Mouse (Mus musculus): ENCODE measurements around the gene Gabpb2. TPM values are rescaled to one million over a fixed set of nuclear protein-coding genes. Genes with fewer than 3 reads are reported as not detected.
A peak's percentile ranks its signal among the peaks of the same experiment; 100 is the strongest.

Gabpb2 gene
- total and polyA plus RNA-seq, 3 experiments = 72.2 to 92.8 (median 82.2) TPM

- no peak overlapping the region for H3K4me3 ChIP-seq (ENCODE audit: control insufficient read depth in 1 of 2, insufficient read depth in 1 of 2, low read depth in 2 of 2, low read length in 2 of 2)
- peaks cover 24 to 29% of the 10 kb centered on the region in 2 experiments for H3K4me1 ChIP-seq (ENCODE audit: control insufficient read depth in 1 of 2, insufficient read depth in 2 of 2, low read length in 2 of 2)
- no peak for DNase-seq (ENCODE audit: low read depth, low spot score)
- no peaks in the 10 kb centered on the region for H3K79me2 ChIP-seq (ENCODE audit: control insufficient read depth, insufficient read depth, low read length, poor library complexity)
- H3K27me3 ChIP-seq (ENCODE audit: control insufficient read depth in 1 of 2, insufficient read depth in 2 of 2, low read length in 2 of 2) = no peaks in the 10 kb centered on the region
- TF ChIP-seq POLR2AphosphoS5 (IDR thresholded peaks at IDR 0.05; ENCODE audit: borderline replicate concordance, low read depth, low read length) (no peak), ZNF384 (IDR thresholded peaks at IDR 0.05; ENCODE audit: low read depth, low read length) (no peak), POLR2AphosphoS2 (IDR thresholded peaks at IDR 0.05; ENCODE audit: low read length) (no peak), RAD21 (IDR thresholded peaks at IDR 0.05; ENCODE audit: low read depth, low read length) (no peak), MAZ (IDR thresholded peaks at IDR 0.05; ENCODE audit: low read depth, low read length) (no peak), SIN3A (IDR thresholded peaks at IDR 0.05; ENCODE audit: low read length) (no peak), MAX (IDR thresholded peaks at IDR 0.05; ENCODE audit: low read length) (no peak), HCFC1 (IDR thresholded peaks at IDR 0.05; ENCODE audit: low read depth, low read length) (no peak), USF2 (IDR thresholded peaks at IDR 0.05; ENCODE audit: borderline replicate concordance in 1 of 2, insufficient read depth in 1 of 2, low read depth in 1 of 2, low read length in 2 of 2) (no peak), MAFK (IDR thresholded peaks at IDR 0.05; ENCODE audit: borderline replicate concordance, low read depth, low read length) (no peak), ZKSCAN1 (IDR thresholded peaks at IDR 0.05; ENCODE audit: low read depth, low read length) (no peak), MXI1 (IDR thresholded peaks at IDR 0.05; ENCODE audit: low read depth, low read length) (no peak), CHD2 (IDR thresholded peaks at IDR 0.05; ENCODE audit: low read length) (no peak), MYC (IDR thresholded peaks at IDR 0.05; ENCODE audit: low read depth, low read length) (no peak), ELF1 (IDR thresholded peaks at IDR 0.05; ENCODE audit: low read depth, low read length) (no peak), POLR2A (IDR thresholded peaks at IDR 0.05; ENCODE audit: control insufficient read depth in 1 of 2, insufficient read depth in 1 of 2, low read depth in 1 of 2, low read length in 2 of 2, poor library complexity in 1 of 2) (no peak)
- peaks cover under 1 to 25% of the 10 kb centered on the region in 2 experiments for H3K36me3 ChIP-seq (ENCODE audit: control insufficient read depth in 1 of 2, insufficient read depth in 2 of 2, low read length in 2 of 2)
- H3K27ac ChIP-seq (ENCODE audit: control insufficient read depth, low read depth, low read length) = no peak overlapping the region
- no peaks in the 10 kb centered on the region for H3K9me3 ChIP-seq (replicated peaks; ENCODE audit: insufficient read depth, low read length)
- H3K9ac ChIP-seq (ENCODE audit: control insufficient read depth, low read depth, low read length, poor library complexity, severe bottlenecking) = no peak overlapping the region
These were observed 32.6 kb upstream of the Gabpb2 start for GRCm38 (mm10) chr3:95250361-95250760.

DNA sequence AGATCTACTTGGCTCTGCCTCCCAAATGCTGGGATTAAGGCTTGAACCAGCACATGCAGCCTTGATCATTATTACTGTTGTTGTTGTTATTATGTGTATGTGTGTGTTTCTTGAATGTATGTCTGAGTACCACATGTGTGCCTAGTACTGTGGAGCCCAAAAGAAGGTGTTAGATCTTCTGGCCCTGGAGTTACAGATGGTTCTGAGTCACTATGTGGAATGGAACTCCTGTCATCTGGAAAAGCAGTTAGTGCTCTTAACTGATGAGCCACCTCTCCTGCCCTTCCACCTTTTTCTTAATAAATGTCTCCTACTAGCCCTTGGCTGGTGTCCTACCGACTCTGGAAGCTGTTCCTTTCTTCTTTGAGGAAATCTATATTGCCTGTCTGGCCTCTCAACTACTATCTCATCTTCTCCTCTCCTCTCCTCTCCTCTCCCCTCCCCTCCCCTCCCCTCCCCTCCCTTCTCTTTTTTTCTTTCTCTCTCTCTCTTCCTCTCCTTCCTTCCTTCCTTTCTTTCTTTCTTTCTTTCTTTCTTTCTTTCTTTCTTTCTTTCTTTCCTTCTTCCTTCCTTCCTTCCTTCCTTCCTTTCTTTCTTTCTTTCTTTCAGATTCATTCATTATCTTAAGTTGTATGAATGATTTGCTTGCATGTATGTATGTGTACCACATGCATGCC lies 30.1 kb upstream of the Gabpb2 start:
- no peaks in the 10 kb centered on the region for H3K9me3 ChIP-seq (replicated peaks; ENCODE audit: insufficient read depth, low read length)
- H3K9ac ChIP-seq (ENCODE audit: control insufficient read depth, low read depth, low read length, poor library complexity, severe bottlenecking) = peak overlapping the region; percentile 34
- no peaks in the 10 kb centered on the region for H3K27me3 ChIP-seq (ENCODE audit: control insufficient read depth in 1 of 2, insufficient read depth in 2 of 2, low read length in 2 of 2)
- no peaks in the 10 kb centered on the region for H3K79me2 ChIP-seq (ENCODE audit: control insufficient read depth, insufficient read depth, low read length, poor library complexity)
- peak overlapping the region in 1 of 2 experiments; percentile 1; a peak in 2 of 4 replicates for H3K4me3 ChIP-seq (ENCODE audit: control insufficient read depth in 1 of 2, insufficient read depth in 1 of 2, low read depth in 2 of 2, low read length in 2 of 2)
- peak; percentile 71 for DNase-seq (ENCODE audit: low read depth, low spot score)
- peaks cover 0 to 25% of the 10 kb centered on the region in 2 experiments; a peak in 2 of 4 replicates for H3K36me3 ChIP-seq (ENCODE audit: control insufficient read depth in 1 of 2, insufficient read depth in 2 of 2, low read length in 2 of 2)
- H3K27ac ChIP-seq (ENCODE audit: control insufficient read depth, low read depth, low read length) = peak overlapping the region; percentile 92
- H3K4me1 ChIP-seq (ENCODE audit: control insufficient read depth in 1 of 2, insufficient read depth in 2 of 2, low read length in 2 of 2) = peaks cover 25 to 32% of the 10 kb centered on the region in 2 experiments
- TF ChIP-seq SIN3A (IDR thresholded peaks at IDR 0.05; ENCODE audit: low read length) (peak; percentile 59; the same call in 1 of the 2 replicates), GATA1 (IDR thresholded peaks at IDR 0.05; ENCODE audit: low read depth, low read length) (0 out of 2 replicates have a peak, but pooled peaks have one; percentile 23), UBTF (IDR thresholded peaks at IDR 0.05; ENCODE audit: borderline replicate concordance, insufficient read depth, low read depth, low read length) (no peak), POLR2A (IDR thresholded peaks at IDR 0.05; ENCODE audit: control insufficient read depth in 1 of 2, insufficient read depth in 1 of 2, low read depth in 1 of 2, low read length in 2 of 2, poor library complexity in 1 of 2) (no peak), KAT2A (conservative IDR thresholded peaks at IDR 0.05; ENCODE audit: low read depth, low read length) (0 out of 2 replicates have a peak, but pooled peaks have one; percentile 6), POLR2AphosphoS2 (IDR thresholded peaks at IDR 0.05; ENCODE audit: low read length) (no peak; the same call in 1 of the 2 replicates), TCF12 (IDR thresholded peaks at IDR 0.05; ENCODE audit: low read depth, low read length) (peak; percentile 27; the same call in 1 of the 2 replicates), ZNF384 (IDR thresholded peaks at IDR 0.05; ENCODE audit: low read depth, low read length) (0 out of 2 replicates have a peak, but pooled peaks have one; percentile 51), SMC3 (IDR thresholded peaks at IDR 0.05; ENCODE audit: low read depth, low read length) (no peak), HCFC1 (IDR thresholded peaks at IDR 0.05; ENCODE audit: low read depth, low read length) (no peak), ZC3H11A (IDR thresholded peaks at IDR 0.05; ENCODE audit: low read depth, low read length) (peak; percentile 9; the same call in 1 of the 2 replicates), E2F4 (IDR thresholded peaks at IDR 0.05; ENCODE audit: borderline replicate concordance, low read depth, low read length) (no peak), MAZ (IDR thresholded peaks at IDR 0.05; ENCODE audit: low read depth, low read length) (peak; percentile 74; the same call in 1 of the 2 replicates), RCOR1 (IDR thresholded peaks at IDR 0.05; ENCODE audit: low read depth, low read length) (0 out of 2 replicates have a peak, but pooled peaks have one; percentile 27), EP300 (IDR thresholded peaks at IDR 0.05; ENCODE audit: low read depth in 1 of 2, low read length in 2 of 2) (peak in 1 of 2 experiments; percentile 61; a peak in 3 of 4 replicates), BHLHE40 (IDR thresholded peaks at IDR 0.05; ENCODE audit: borderline replicate concordance, low read depth, low read length) (no peak), ETS1 (IDR thresholded peaks at IDR 0.05; ENCODE audit: low read depth, low read length) (0 out of 2 replicates have a peak, but pooled peaks have one; percentile 7), MXI1 (IDR thresholded peaks at IDR 0.05; ENCODE audit: low read depth, low read length) (peak; percentile 62; the same call in 1 of the 2 replicates), ZMIZ1 (IDR thresholded peaks at IDR 0.05; ENCODE audit: low read depth, low read length) (no peak), RAD21 (IDR thresholded peaks at IDR 0.05; ENCODE audit: low read depth, low read length) (no peak)
